Mouse (Mus musculus) kidney, adult 2 months (tissue): Measurements from ENCODE around the gene Dennd2c. TPM values are rescaled to one million over a fixed set of nuclear protein-coding genes. Genes with fewer than 3 reads are reported as not detected.
A peak's percentile ranks its signal among the peaks of the same experiment; 100 is the strongest.

Experiments
- DNase-seq: peaks from one replicate; pipeline ENCODE4 v3.0.0; 2021
- H3K27ac ChIP-seq: fragments of 200-500 bp; 2 replicates; pipeline ENCODE4 v1.5.1; 2012; ENCODE audit warnings: low read depth, low read length, control low read depth, inconsistent platforms; ENCODE audit not compliant: insufficient read depth
- H3K27me3 ChIP-seq: fragments of 200-500 bp; replicated peaks from 2 replicates; pipeline ENCODE4 v1.6.1; 2012; ENCODE audit warnings: mild to moderate bottlenecking, moderate library complexity, low read length, inconsistent platforms; ENCODE audit not compliant: control insufficient read depth, insufficient read depth
- H3K36me3 ChIP-seq: fragments of 200-500 bp; 2 replicates; pipeline ENCODE4 v1.6.1; 2012; ENCODE audit warnings: mild to moderate bottlenecking, moderate library complexity, low read length, inconsistent platforms; ENCODE audit not compliant: control insufficient read depth, insufficient read depth
- H3K4me1 ChIP-seq: fragments of 200-500 bp; 2 replicates; pipeline ENCODE4 v1.6.1; 2011; ENCODE audit warnings: low read length; ENCODE audit not compliant: control insufficient read depth, insufficient read depth
- H3K4me3 ChIP-seq: fragments of 200-500 bp; 2 replicates; pipeline ENCODE4 v1.5.1; 2011; ENCODE audit warnings: mild to moderate bottlenecking, low read depth, low read length, control low read depth; ENCODE audit not compliant: insufficient read depth
- CTCF ChIP-seq: fragments of 200-500 bp; conservative IDR thresholded peaks from 2 replicates; pipeline ENCODE4 v1.5.1; 2011; ENCODE audit warnings: low read depth, mild to moderate bottlenecking, control low read depth, low read length, moderate library complexity, mixed read lengths; ENCODE audit not compliant: insufficient read depth, insufficient read length
- POLR2A ChIP-seq: fragments of 200-500 bp; IDR thresholded peaks from one replicate; pipeline ENCODE4 v1.6.1; 2011; ENCODE audit warnings: low read depth, low read length, control low read depth
- WGBS: fragments of 180-500 bp; shearing (Covaris S2); methylation state at CpG from one replicate; pipeline ENCODE4 v1.1.7; 2018; 5-methylcytosine and 5-hydroxymethylcytosine counted together
- polyA plus RNA-seq: library from polyadenylated mRNA; depleted of rRNA; stranded (reverse); fragments of >200 nt; gene quantifications from 2 replicates; pipeline ENCODE4 v1.2.3, GENCODE M21; 2012

Dennd2c gene
- polyA plus RNA-seq, 1 experiment: 0.67 TPM

GRCm38 (mm10) chr3:103123636-103124035 lies 21.2 kb downstream of the Dennd2c start:
- Histone ChIP-seq H3K27ac (no peak overlapping the region), H3K4me1 (no peaks in the 10 kb centered on the region), H3K27me3 (no peaks in the 10 kb centered on the region), H3K4me3 (no peak overlapping the region), H3K36me3 (no peaks in the 10 kb centered on the region)
- 75% methylated on average over 3 of the region's 3 CpGs for WGBS
- no peak for DNase-seq
- TF ChIP-seq CTCF (no peak), POLR2A (no peak)

GRCm38 (mm10) chr3:103126138-103126537 lies 23.7 kb downstream of the Dennd2c start:
- no peak for DNase-seq
- H3K36me3 ChIP-seq: no peaks in the 10 kb centered on the region
- no peaks in the 10 kb centered on the region for H3K27me3 ChIP-seq
- no peak overlapping the region for H3K4me3 ChIP-seq
- H3K27ac ChIP-seq: no peak overlapping the region
- TF ChIP-seq CTCF: no peak
- no peak for TF ChIP-seq POLR2A
- WGBS: 98% methylated on average over 3 of the region's 3 CpGs
- H3K4me1 ChIP-seq: no peaks in the 10 kb centered on the region

GRCm38 (mm10) chr3:103127177-103127576 lies 24.8 kb downstream of the Dennd2c start:
- 52% methylated on average over 2 of the region's 2 CpGs for WGBS
- H3K27ac ChIP-seq: no peak overlapping the region
- H3K27me3 ChIP-seq: no peaks in the 10 kb centered on the region
- no peaks in the 10 kb centered on the region; the same call in 1 of the 2 replicates for H3K36me3 ChIP-seq
- DNase-seq: no peak
- H3K4me3 ChIP-seq: no peak overlapping the region
- no peaks in the 10 kb centered on the region for H3K4me1 ChIP-seq
- no peak for TF ChIP-seq CTCF

- DNase-seq: no peak
- TF ChIP-seq CTCF: no peak
- no peak for TF ChIP-seq POLR2A
- no peaks in the 10 kb centered on the region; the same call in 1 of the 2 replicates for H3K36me3 ChIP-seq
- H3K4me1 ChIP-seq: no peaks in the 10 kb centered on the region
- WGBS: 75% methylated on average over 5 of the region's 5 CpGs
- H3K27ac ChIP-seq: no peak overlapping the region
- no peak overlapping the region for H3K4me3 ChIP-seq
- H3K27me3 ChIP-seq: no peaks in the 10 kb centered on the region
Observed at GRCm38 (mm10) chr3:103127721-103128120, 25.3 kb downstream of the Dennd2c start.

GRCm38 (mm10) chr3:103128251-103128650 lies 25.8 kb downstream of the Dennd2c start:
- 49% methylated on average over 4 of the region's 4 CpGs for WGBS
- H3K4me3 ChIP-seq: no peak overlapping the region
- TF ChIP-seq CTCF: no peak
- no peak for TF ChIP-seq POLR2A

GRCm38 (mm10) chr3:103129367-103130159 lies 27.2 kb downstream of the Dennd2c start:
- TF ChIP-seq POLR2A: no peak
- TF ChIP-seq CTCF: no peak
- no peaks in the 10 kb centered on the region; the same call in 1 of the 2 replicates for H3K36me3 ChIP-seq
- no peak for DNase-seq
- 71% methylated on average over 8 of the region's 8 CpGs for WGBS
- peak overlapping the region; percentile 88; the same call in 1 of the 2 replicates for H3K27ac ChIP-seq
- no peaks in the 10 kb centered on the region for H3K27me3 ChIP-seq
- no peaks in the 10 kb centered on the region for H3K4me1 ChIP-seq
- H3K4me3 ChIP-seq: peak overlapping the region; percentile 26; the same call in 1 of the 2 replicates

More at GRCm38 (mm10) chr3:103128251-103128650, 25.8 kb downstream of the Dennd2c start:
- Histone ChIP-seq H3K27ac (no peak overlapping the region), H3K36me3 (no peaks in the 10 kb centered on the region; the same call in 1 of the 2 replicates), H3K4me1 (no peaks in the 10 kb centered on the region), H3K27me3 (no peaks in the 10 kb centered on the region)
- DNase-seq: no peak

- Histone ChIP-seq H3K4me1 (no peaks in the 10 kb centered on the region), H3K27me3 (no peaks in the 10 kb centered on the region), H3K27ac (peak overlapping the region; percentile 88; the same call in 1 of the 2 replicates), H3K36me3 (no peaks in the 10 kb centered on the region; the same call in 1 of the 2 replicates), H3K4me3 (peak overlapping the region; percentile 26; the same call in 1 of the 2 replicates)
- 36% methylated on average over 6 of the region's 6 CpGs for WGBS
- no peak for TF ChIP-seq CTCF
- no peak for TF ChIP-seq POLR2A
- DNase-seq: peak; percentile 70
Observed at GRCm38 (mm10) chr3:103130236-103130751, 27.9 kb downstream of the Dennd2c start.

GRCm38 (mm10) chr3:103133098-103133497 lies 30.7 kb downstream of the Dennd2c start:
- H3K36me3 ChIP-seq: no peaks in the 10 kb centered on the region; the same call in 1 of the 2 replicates
- DNase-seq: no peak
- 93% methylated on average over 10 of the region's 10 CpGs for WGBS
- no peaks in the 10 kb centered on the region for H3K27me3 ChIP-seq
- TF ChIP-seq POLR2A (no peak), CTCF (no peak)
- H3K4me1 ChIP-seq: no peaks in the 10 kb centered on the region
- no peak overlapping the region for H3K4me3 ChIP-seq
- H3K27ac ChIP-seq: no peak overlapping the region
